Mouse (Mus musculus) stomach, embryonic 15.5 days (tissue): ENCODE measurements around the gene Bub1b. TPM values are rescaled to one million over a fixed set of nuclear protein-coding genes. Genes with fewer than 3 reads are reported as not detected.
A peak's percentile ranks its signal among the peaks of the same experiment; 100 is the strongest.
"Not testable (repeated sequence)": the region's sequence is repeated elsewhere in the genome, so short reads cannot be mapped to it uniquely, and the experiment has no call there.

ENCODE experiments used
- ATAC-seq: fragments of 200-750 bp; cut with Nextera tagmentation; 2 replicates; pipeline ENCODE4 v1.8.0; 2017; ENCODE audit warnings: low read depth, moderate number of reproducible peaks, moderate TSS enrichment; ENCODE audit not compliant: insufficient read depth, low FRiP score
- H3K27ac ChIP-seq: fragments of 300-500 bp; sonication (generic); 2 replicates; pipeline ENCODE4 v1.5.1; 2015; ENCODE audit warnings: mild to moderate bottlenecking, inconsistent platforms
- H3K27me3 ChIP-seq: fragments of 300-500 bp; sonication (generic); replicated peaks from 2 replicates; pipeline ENCODE4 v1.6.1; 2015; ENCODE audit warnings: inconsistent platforms
- H3K36me3 ChIP-seq: fragments of 300-500 bp; sonication (generic); 2 replicates; pipeline ENCODE4 v1.6.1; 2015; ENCODE audit warnings: inconsistent platforms
- H3K4me1 ChIP-seq: fragments of 300-500 bp; sonication (generic); 2 replicates; pipeline ENCODE4 v1.6.1; 2015; ENCODE audit warnings: inconsistent platforms
- H3K4me2 ChIP-seq: fragments of 300-500 bp; sonication (generic); 2 replicates; pipeline ENCODE4 v1.6.1; 2015; ENCODE audit warnings: mild to moderate bottlenecking, inconsistent platforms
- H3K4me3 ChIP-seq: fragments of 300-500 bp; sonication (generic); replicated peaks from 2 replicates; pipeline ENCODE4 v1.5.1; 2015; ENCODE audit warnings: inconsistent platforms
- H3K9ac ChIP-seq: fragments of 300-500 bp; sonication (generic); 2 replicates; pipeline ENCODE4 v1.6.1; 2015; ENCODE audit warnings: inconsistent platforms
- H3K9me3 ChIP-seq: fragments of 300-500 bp; sonication (generic); 2 replicates; pipeline ENCODE4 v1.6.1; 2016; ENCODE audit warnings: inconsistent platforms
- WGBS: fragments of 180-500 bp; shearing (Covaris S2); methylation state at CpG from one replicate; pipeline ENCODE4 v1.1.7; 2015; 5-methylcytosine and 5-hydroxymethylcytosine counted together
- polyA plus RNA-seq: library from polyadenylated mRNA; unstranded; fragments of >200 nt; fragmentation: Nextera tagmentation; extraction: Ambion mirVana; gene quantifications from 2 replicates; pipeline ENCODE4 v1.2.1, GENCODE M21; 2015

Bub1b gene
- 66.9 and 72.0 TPM in 2 replicates for polyA plus RNA-seq

DNA sequence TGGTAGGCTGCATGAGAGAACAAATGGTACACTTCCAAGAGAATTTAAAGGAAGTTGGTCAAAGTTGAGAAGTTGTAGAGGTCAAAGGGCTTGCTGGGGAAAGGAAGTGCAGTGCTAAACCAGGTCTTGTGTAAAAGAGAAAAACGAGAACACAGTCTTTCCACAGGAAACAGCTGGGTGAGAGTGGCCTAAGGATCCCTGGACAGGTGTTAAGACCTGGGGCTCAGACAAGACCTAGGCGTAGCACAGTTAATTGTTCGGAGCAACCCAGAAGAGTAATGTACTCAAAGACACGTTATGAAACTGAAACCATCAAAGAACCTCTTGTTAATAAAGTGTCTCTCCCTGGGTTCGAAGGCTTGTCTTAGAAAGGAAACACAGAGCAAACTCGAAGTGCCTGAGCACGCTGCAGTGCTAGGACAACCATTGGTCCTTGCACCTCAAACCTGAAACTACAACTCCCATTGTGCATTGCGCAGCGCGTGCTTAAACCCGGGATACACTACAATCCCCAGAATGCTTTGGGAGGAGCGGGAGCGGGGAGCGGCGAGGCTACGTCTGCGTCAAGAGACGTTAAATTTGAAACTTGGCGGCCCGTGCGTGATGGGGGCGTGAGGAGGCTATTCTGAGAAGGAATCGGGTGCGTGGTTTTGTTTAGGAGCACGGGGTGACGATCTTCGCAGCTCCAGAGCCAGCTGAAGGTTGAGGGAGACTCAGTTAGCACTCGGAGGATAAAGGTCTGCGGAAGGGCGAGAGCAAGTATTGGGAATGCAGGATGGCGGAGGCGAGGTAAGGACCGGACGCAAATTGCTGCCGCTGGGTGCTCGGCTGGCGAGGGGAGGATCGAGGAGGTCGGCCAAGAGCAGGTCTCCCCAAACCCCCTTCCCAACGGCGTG is at the start of gene Bub1b:
Bub1b (plus strand) TSS at position 539 of the 896 bp plus-strand sequence.
- H3K9ac ChIP-seq: peak within 1 kb of the TSS; percentile 60
- peak within 1 kb of the TSS; percentile 80 for H3K4me2 ChIP-seq
- H3K9me3 ChIP-seq: no peaks in the 10 kb centered on the region
- H3K27me3 ChIP-seq: no peaks in the 10 kb centered on the region
- H3K4me1 ChIP-seq: peaks cover 9% of the 10 kb centered on the region; the same call in 1 of the 2 replicates
- H3K27ac ChIP-seq: peak within 1 kb of the TSS; percentile 59; the same call in 1 of the 2 replicates
- peak; percentile 96 for ATAC-seq
- peak within 1 kb of the TSS; percentile 79 for H3K4me3 ChIP-seq
- no peaks in the 10 kb centered on the region for H3K36me3 ChIP-seq
- WGBS: 6% methylated on average over 41 of the region's 41 CpGs

DNA sequence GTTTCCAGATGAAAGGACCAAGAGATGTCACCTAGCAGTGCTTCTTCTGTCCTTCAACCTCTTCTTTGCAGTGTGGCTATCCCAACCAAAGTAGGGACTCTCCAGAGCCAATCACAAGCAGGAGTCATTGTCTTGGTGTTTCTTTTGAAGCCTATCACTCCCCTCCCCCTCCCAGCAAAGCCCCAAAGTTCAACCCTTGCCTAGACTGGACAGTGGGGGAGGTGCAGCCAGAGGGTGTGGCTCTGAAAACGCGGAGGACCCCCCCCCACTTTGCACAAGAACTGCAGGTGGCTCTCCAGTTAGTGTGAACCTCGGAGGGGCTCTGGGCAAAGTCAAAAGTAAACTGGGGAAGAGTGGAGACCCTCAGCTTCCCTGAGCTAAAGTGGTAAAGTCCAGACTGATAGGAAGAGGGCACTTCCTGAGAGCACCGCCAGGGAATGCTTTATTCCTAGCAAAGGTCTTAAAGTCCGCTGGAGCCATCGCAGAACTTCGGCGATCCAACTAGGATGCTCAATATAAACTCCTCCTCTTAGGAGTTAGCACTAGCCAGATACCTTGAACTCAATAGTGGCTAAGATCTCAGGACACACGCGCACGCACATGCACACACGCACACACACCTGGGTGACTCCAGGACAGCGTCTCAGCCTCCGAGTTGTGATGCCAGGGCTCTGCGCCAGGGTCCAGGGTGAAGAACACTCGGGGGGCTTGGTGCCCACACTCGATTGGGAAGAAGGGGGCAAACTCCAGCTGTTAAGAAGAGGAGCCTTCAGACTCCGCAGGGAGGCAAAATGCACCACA is 49.4 kb upstream of the Bub1b start:
- no peaks in the 10 kb centered on the region for H3K27me3 ChIP-seq
- H3K27ac ChIP-seq: peak overlapping the region; percentile 74; the same call in 1 of the 2 replicates
- no peak for ATAC-seq
- H3K9me3 ChIP-seq: no peaks in the 10 kb centered on the region
- WGBS: under 1% methylated on average over 18 of the region's 18 CpGs
- no peaks in the 10 kb centered on the region for H3K36me3 ChIP-seq
- peak overlapping the region; percentile 88 for H3K4me3 ChIP-seq
- H3K4me1 ChIP-seq: peaks cover 55% of the 10 kb centered on the region
- peak overlapping the region; percentile 93 for H3K4me2 ChIP-seq
- H3K9ac ChIP-seq: peak overlapping the region; percentile 70

DNA sequence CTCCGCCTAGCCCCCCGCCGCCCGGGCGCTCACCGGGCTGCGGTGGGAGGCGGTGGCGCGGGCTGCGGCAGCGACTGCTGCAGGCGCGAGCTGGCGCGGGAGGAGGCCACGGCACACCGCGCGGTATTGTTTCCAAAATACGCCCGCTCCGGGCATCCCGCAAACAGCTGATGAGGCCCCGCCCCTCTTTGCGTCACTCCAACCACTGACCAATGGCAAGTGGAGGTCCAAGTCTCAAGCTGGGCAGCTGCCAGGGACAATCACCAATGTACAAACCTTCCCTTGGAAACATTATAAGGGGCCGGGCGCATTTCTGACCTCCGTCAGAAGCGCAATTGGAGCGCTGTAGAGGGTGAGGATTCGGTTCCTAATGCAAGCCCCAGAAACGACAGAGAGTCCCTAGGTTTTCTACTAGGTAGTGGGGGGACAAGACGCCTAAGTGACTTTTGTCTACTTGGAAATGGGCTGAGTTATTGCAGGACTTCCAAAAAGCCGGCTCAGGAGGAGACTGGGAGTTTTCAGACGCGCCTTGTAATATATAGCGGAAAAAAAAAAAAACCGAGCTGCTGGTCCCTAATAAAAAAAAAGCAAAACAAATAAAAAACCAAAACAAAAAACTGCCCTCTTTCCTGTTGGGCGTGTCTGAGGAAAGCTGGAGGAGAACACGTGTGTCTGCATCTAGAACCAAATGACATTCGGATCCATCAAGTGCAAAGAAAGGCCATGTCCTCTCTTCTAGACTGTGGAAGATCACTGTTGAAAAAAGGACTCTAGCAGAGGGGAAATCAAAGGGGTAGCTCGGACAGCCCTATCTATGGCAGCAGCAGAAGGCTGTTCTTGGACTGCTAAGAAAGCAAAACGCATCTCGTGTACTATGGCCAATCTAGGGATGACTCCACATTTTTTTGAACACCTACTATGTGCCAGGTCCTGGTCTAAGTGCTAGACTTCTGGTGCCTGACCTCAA is 48.2 kb upstream of the Bub1b start, which contains the start of gene Bmf:
Bmf (minus strand) TSS at position 181 of the 967 bp plus-strand sequence.
- peak within 1 kb of the TSS; percentile 70 for H3K9ac ChIP-seq
- peaks cover 45% of the 10 kb centered on the region for H3K4me1 ChIP-seq
- under 1% methylated on average over 45 of the region's 45 CpGs for WGBS
- no peaks in the 10 kb centered on the region for H3K27me3 ChIP-seq
- H3K4me2 ChIP-seq: peak within 1 kb of the TSS; percentile 93
- H3K36me3 ChIP-seq: no peaks in the 10 kb centered on the region
- peak within 1 kb of the TSS; percentile 74 for H3K27ac ChIP-seq
- peak; percentile 83 for ATAC-seq
- no peaks in the 10 kb centered on the region for H3K9me3 ChIP-seq
- peak within 1 kb of the TSS; percentile 88 for H3K4me3 ChIP-seq

DNA sequence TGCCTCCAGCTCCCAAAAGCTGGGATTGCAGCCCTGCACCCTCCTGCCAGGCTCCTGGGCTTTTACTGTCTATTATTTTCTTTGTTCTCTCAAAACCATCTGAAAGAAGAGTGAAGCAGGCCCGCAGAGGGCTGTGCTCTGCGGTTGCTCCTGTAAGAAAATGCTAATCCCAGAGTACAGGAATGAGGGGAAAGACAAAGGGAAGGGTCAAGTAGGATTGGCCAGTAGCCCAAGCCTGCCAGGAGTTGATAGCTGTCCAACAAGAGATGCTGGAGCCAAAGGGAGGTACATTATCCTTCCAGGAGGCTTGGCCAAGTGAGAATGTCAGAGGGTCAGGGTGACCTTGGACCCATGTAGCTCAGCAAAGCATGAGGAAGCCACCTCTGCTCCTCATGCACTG is 46.4 kb upstream of the Bub1b start:
- no peaks in the 10 kb centered on the region for H3K36me3 ChIP-seq
- no peak overlapping the region for H3K4me2 ChIP-seq
- H3K9me3 ChIP-seq: no peaks in the 10 kb centered on the region
- H3K27ac ChIP-seq: no peak overlapping the region
- 70% methylated on average over 2 of the region's 2 CpGs for WGBS
- H3K27me3 ChIP-seq: no peaks in the 10 kb centered on the region
- no peak for ATAC-seq
- H3K4me3 ChIP-seq: no peak overlapping the region
- H3K9ac ChIP-seq: no peak overlapping the region
- peaks cover 27% of the 10 kb centered on the region for H3K4me1 ChIP-seq

DNA sequence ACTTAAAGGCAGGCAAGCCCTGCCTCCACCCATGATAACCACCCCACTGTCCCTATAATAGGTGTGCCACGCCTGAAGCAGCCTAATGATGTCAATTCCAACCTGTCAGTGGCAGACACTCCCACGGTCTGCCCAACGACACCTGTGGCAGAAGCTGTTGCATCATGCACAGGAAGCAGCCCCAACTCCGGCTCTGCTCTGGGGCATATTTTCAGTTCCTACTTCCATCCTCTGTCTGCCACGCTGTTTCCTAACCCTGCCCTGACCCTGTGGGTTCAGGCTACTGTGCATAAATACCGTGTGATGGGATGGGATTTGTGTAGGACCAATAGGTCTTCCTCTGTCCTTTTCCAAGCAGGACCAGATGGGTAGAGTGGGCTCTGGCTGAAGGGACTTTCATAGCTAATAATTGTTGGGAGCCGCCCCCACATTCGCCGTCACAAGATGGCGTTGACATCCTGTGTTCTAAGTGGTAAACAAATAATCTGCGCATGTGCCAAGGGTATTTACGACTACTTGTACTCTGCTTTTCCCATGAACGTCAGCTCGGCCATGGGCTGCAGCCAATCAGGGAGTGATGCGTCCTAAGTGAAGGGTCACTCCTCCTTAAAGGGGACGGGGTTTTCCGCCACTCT is 43.5 kb upstream of the Bub1b start:
- H3K4me2 ChIP-seq: peak overlapping the region; percentile 46
- 63% methylated on average over 16 of the region's 17 CpGs for WGBS
- H3K9me3 ChIP-seq, H3K9ac ChIP-seq, H3K4me1 ChIP-seq, H3K27me3 ChIP-seq, H3K36me3 ChIP-seq: not testable (repeated sequence)
- ATAC-seq: peak; percentile 20; the same call in 1 of the 2 replicates
- H3K4me3 ChIP-seq: peak overlapping the region; percentile 31
- H3K27ac ChIP-seq: peak overlapping the region; percentile 48; the same call in 1 of the 2 replicates

DNA sequence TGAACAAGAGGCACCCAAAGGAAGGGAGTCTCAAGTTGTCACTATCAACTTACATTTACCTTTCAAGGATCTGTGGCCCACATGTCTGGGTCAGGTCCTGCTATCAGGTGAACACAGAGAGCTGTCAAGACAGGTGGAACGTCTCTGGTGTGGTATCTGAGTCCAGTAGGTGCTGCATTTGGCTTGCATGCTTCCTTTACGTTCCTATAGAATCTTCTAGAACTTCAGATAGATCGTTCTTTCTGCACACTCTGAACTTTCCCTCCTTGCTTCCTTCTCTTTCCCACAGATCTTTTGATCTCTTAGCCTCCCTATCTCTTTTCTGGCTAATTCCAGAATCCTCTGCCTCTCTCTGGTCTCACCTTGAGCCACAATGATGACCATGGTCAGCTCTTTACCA is 39.6 kb upstream of the Bub1b start:
- WGBS: 85% methylated on average over 3 of the region's 3 CpGs
- Histone ChIP-seq H3K9me3 (no peaks in the 10 kb centered on the region), H3K36me3 (no peaks in the 10 kb centered on the region), H3K4me2 (no peak overlapping the region), H3K27ac (no peak overlapping the region), H3K4me1 (no peaks in the 10 kb centered on the region), H3K27me3 (no peaks in the 10 kb centered on the region), H3K9ac (no peak overlapping the region), H3K4me3 (no peak overlapping the region)
- ATAC-seq: no peak

DNA sequence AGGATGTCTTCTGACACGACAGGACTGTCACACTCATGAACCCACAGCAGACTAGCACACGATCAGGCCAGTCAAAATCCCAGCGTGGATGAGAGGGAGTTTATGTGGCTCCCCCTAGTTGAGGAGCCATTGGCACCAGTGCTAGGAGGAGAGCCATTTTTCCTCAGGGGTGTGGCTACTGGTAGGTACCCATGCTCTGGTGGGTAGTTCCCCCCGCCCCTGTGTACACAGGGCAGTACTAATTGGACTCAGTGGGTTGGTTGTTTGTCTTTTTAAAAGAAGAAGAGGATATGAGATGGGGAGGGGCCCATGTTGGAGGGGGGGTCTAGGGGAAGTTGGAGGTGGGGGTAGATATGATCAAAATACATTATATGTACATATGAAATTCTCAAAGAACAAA is 36.0 kb upstream of the Bub1b start:
- H3K4me3 ChIP-seq: no peak overlapping the region
- 73% methylated on average over 4 of the region's 4 CpGs for WGBS
- H3K36me3 ChIP-seq: no peaks in the 10 kb centered on the region
- no peak for ATAC-seq
- no peak overlapping the region for H3K27ac ChIP-seq
- H3K27me3 ChIP-seq: no peaks in the 10 kb centered on the region
- no peaks in the 10 kb centered on the region for H3K4me1 ChIP-seq
- no peaks in the 10 kb centered on the region for H3K9me3 ChIP-seq
- no peak overlapping the region for H3K4me2 ChIP-seq
- no peak overlapping the region for H3K9ac ChIP-seq

DNA sequence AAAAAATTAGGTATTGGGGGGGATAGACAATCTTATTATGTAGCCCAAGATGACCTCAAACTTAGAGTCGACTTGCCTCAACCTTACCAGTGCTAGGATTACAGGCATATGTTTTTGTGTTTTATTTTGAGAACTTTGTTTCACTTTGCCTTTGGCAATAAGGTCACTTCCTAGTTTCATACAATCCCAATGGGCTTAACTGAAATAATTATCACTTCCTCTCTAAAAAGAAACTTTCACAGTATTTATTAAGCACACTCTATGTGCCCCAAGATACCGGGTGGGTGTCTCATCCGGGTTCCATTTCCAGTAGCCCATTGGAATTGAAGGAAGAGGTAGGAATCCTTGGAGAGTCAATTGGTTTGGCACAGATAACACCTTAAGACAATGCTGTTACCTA is 35.6 kb upstream of the Bub1b start:
- ATAC-seq: no peak
- Histone ChIP-seq H3K4me3 (no peak overlapping the region), H3K4me1 (no peaks in the 10 kb centered on the region), H3K4me2 (no peak overlapping the region), H3K9ac (no peak overlapping the region), H3K9me3 (no peaks in the 10 kb centered on the region), H3K36me3 (no peaks in the 10 kb centered on the region), H3K27ac (no peak overlapping the region), H3K27me3 (no peaks in the 10 kb centered on the region)
- WGBS: 84% methylated on average over 3 of the region's 3 CpGs

DNA sequence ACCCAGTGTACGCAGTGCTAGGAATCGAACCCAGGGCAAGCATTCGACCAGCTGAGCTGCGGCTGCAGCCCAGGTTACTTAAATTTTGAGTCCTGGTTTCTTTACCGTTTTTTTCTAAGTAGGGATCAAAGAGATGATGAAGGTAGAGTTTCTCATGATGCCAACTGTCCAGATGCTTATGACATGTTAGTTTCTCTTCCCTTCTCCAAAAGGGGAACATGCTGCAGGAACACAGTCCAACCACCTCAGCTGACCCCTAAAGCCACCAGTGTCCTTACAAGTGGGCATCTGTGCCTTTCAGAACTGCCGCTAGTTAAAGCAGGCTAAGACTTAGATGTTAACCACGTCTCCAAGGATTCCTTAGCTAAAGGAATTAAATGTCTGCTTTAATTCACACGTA is 30.8 kb upstream of the Bub1b start:
- H3K4me1 ChIP-seq: no peaks in the 10 kb centered on the region
- ATAC-seq: no peak
- H3K27me3 ChIP-seq: no peaks in the 10 kb centered on the region
- no peaks in the 10 kb centered on the region for H3K36me3 ChIP-seq
- H3K9ac ChIP-seq: no peak overlapping the region
- H3K4me2 ChIP-seq: no peak overlapping the region
- H3K27ac ChIP-seq: no peak overlapping the region
- 82% methylated on average over 8 of the region's 8 CpGs for WGBS
- no peak overlapping the region for H3K4me3 ChIP-seq
- no peaks in the 10 kb centered on the region for H3K9me3 ChIP-seq

DNA sequence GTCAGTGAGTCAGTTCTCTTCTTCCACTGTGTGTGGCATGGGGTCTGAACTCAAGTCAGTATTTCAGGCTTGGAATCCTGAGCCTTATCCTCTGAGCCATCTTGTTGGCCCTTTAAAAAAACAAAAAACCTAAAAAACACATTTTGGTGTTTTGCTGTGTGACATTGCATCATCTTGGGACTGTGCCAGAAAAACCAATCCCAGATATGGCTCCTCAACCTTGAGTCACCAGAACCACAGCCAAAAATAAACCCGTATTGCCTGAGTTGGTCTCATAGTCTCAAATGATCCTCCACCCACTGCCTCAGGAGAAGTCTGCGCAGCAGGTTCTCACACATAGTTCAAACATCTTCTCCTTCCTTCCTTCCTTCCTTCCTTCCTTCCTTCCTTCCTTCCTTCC is 27.1 kb upstream of the Bub1b start:
- ATAC-seq: no peak
- Histone ChIP-seq H3K36me3 (no peaks in the 10 kb centered on the region), H3K9ac (no peak overlapping the region), H3K27ac (no peak overlapping the region), H3K9me3 (no peaks in the 10 kb centered on the region), H3K4me1 (no peaks in the 10 kb centered on the region), H3K4me3 (no peak overlapping the region), H3K27me3 (no peaks in the 10 kb centered on the region), H3K4me2 (no peak overlapping the region)
- 76% methylated on average over 2 of the region's 2 CpGs for WGBS
